Mouse (Mus musculus) liver, embryonic 15.5 days (tissue): Measurements from ENCODE around the gene Dgkh. TPM values are rescaled to one million over a fixed set of nuclear protein-coding genes. Genes with fewer than 3 reads are reported as not detected.
"Not testable (repeated sequence)": the region's sequence is repeated elsewhere in the genome, so short reads cannot be mapped to it uniquely, and the experiment has no call there.

ENCODE experiments used
- ATAC-seq: fragments of 200-750 bp; cut with Nextera tagmentation; 2 replicates; pipeline ENCODE4 v1.8.0; 2017; ENCODE audit warnings: moderate number of reproducible peaks, mild to moderate bottlenecking, moderate library complexity; ENCODE audit not compliant: insufficient read depth
- H3K27ac ChIP-seq: fragments of 300-500 bp; sonication (generic); replicated peaks from 2 replicates; pipeline ENCODE4 v1.5.1; 2015; ENCODE audit warnings: mild to moderate bottlenecking, inconsistent platforms
- H3K27me3 ChIP-seq: fragments of 300-500 bp; sonication (generic); 2 replicates; pipeline ENCODE4 v1.6.1; 2015; ENCODE audit warnings: mild to moderate bottlenecking, inconsistent platforms
- H3K36me3 ChIP-seq: fragments of 300-500 bp; sonication (generic); replicated peaks from 2 replicates; pipeline ENCODE4 v1.6.1; 2015; ENCODE audit warnings: moderate library complexity, mild to moderate bottlenecking, inconsistent platforms
- H3K4me1 ChIP-seq: fragments of 300-500 bp; sonication (generic); replicated peaks from 2 replicates; pipeline ENCODE4 v1.6.1; 2015; ENCODE audit warnings: inconsistent platforms
- H3K4me2 ChIP-seq: fragments of 300-500 bp; sonication (generic); 2 replicates; pipeline ENCODE4 v1.6.1; 2015; ENCODE audit warnings: moderate library complexity, mild to moderate bottlenecking, inconsistent platforms
- H3K4me3 ChIP-seq: fragments of 300-500 bp; sonication (generic); replicated peaks from 2 replicates; pipeline ENCODE4 v1.5.1; 2015; ENCODE audit warnings: mild to moderate bottlenecking, inconsistent platforms
- H3K9ac ChIP-seq: fragments of 300-500 bp; sonication (generic); 2 replicates; pipeline ENCODE4 v1.6.1; 2015; ENCODE audit warnings: moderate library complexity, mild to moderate bottlenecking, inconsistent platforms
- H3K9me3 ChIP-seq: fragments of 300-500 bp; sonication (generic); replicated peaks from 2 replicates; pipeline ENCODE4 v1.6.1; 2016; ENCODE audit warnings: inconsistent platforms
- WGBS: fragments of 180-500 bp; shearing (Covaris S2); methylation state at CpG from one replicate; pipeline ENCODE4 v1.1.7; 2015; ENCODE audit warnings: mixed read lengths; ENCODE audit not compliant: insufficient replicate concordance; 5-methylcytosine and 5-hydroxymethylcytosine counted together
- polyA plus RNA-seq: library from polyadenylated mRNA; unstranded; fragments of >200 nt; fragmentation: Nextera tagmentation; extraction: Ambion mirVana; gene quantifications from 2 replicates; pipeline ENCODE4 v1.2.1, GENCODE M21; 2015

Dgkh gene
- polyA plus RNA-seq, 1 experiment from 2014 or later = 0.25 TPM

DNA sequence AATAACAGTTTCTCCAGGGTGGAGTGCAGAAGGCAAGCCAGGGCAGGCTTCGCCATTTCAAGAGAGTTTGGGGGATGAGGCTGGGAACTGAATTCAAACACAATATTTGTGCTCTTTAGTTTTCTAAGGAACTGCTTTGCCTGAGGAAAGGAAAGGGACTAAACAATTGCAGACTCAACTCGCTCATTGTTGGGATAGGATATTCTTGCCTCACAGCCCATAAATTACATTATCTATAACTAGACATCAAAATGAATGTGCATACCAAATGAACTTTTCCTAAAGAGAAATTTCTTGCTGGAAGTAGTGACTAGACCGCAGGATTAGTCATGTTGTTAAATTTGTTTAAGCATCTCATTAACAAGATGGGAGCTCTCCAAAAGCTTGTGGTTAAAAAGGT is 14.9 kb upstream of the Dgkh start:
- Histone ChIP-seq H3K9ac (no peak overlapping the region), H3K4me2 (no peak overlapping the region), H3K27ac (no peak overlapping the region), H3K9me3 (no peaks in the 10 kb centered on the region), H3K4me3 (no peak overlapping the region), H3K36me3 (no peaks in the 10 kb centered on the region), H3K27me3 (no peaks in the 10 kb centered on the region), H3K4me1 (no peaks in the 10 kb centered on the region)
- WGBS = 67% methylated on average over 3 of the region's 3 CpGs
- no peak for ATAC-seq

DNA sequence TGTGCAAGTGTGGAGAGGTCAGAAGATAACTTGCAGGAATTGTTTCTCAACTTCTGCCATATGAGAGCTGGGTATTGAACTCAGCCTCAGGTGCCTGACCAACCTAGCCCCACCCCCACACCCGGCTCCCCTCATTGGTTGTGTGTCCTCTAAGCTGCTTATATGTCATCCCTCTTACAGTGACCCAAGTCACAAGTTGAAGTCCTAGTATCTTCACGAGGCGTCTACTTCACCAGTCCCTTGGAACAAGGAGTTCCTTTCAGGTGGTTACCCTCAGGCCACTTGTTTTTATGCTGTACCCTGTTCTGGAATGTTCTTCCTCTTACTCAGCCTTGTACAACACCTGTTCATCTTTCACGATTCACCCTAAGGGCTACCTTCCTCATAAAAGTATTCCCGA is 2.0 kb upstream of the Dgkh start:
- no peak for ATAC-seq
- Histone ChIP-seq H3K4me3 (no peak overlapping the region), H3K36me3 (no peaks in the 10 kb centered on the region), H3K27ac (no peak overlapping the region), H3K9me3 (no peaks in the 10 kb centered on the region), H3K27me3 (peaks cover 61% of the 10 kb centered on the region), H3K4me2 (no peak overlapping the region), H3K4me1 (peaks cover 18% of the 10 kb centered on the region), H3K9ac (no peak overlapping the region)
- 49% methylated on average over 5 of the region's 5 CpGs for WGBS

DNA sequence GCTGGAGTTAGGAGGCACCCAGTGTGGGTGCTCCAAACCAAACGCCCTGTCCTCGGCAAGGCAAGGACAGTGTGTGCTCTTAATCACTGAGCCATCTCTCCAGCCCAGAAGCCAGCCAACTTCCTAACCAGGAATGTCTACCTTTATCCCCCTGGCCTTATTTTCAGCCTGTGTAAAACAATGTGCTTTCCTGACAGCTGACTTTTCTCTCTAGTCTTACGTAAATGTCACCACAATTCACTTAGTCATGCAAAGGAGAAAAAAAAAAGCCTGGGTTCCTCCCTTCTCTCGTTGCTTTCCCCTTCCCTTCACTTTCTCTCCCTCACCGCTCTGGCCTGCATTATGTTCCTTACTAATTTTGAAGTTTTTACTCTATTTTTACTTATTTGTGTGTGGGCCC is 1.6 kb upstream of the Dgkh start:
- H3K9ac ChIP-seq, H3K4me3 ChIP-seq, H3K36me3 ChIP-seq, H3K27ac ChIP-seq, ATAC-seq, H3K9me3 ChIP-seq, H3K4me2 ChIP-seq: not testable (repeated sequence)
- WGBS = 30% methylated on average over 5 of the region's 5 CpGs
- Histone ChIP-seq H3K27me3 (peaks cover 65% of the 10 kb centered on the region), H3K4me1 (peaks cover 18% of the 10 kb centered on the region)

DNA sequence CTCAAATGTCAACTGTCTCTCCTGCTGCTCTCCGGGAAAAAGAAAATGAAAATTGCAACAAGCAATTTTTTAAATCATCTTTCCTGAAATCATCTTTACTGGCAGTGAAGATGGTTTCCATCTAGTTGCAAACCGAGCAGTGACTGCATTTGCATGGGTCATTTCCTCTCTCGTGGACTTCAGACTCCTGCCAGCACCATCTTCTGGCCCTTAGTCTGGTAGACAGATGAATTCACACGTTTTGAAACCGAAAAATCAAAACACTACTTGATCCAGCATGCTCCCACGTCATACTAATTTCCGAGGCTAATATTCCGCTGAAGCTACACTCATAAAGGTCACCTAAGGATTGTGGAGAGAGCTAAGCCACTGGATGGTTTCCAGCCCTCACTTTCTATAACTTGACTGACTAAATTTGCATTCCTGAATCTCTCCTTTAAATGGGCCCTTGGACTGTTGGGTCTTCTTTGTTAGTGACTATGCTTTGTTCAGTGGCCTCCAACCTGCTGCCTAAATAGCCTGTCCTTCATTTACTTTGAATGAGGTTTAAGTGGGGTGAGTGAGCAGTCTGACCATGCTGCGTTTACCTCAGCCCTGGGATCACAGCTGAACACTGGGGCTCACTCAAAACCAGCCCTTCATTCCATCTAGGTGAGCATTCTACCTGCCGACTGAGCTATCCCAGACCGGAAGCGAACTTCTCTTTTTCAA is 945 bp upstream of the Dgkh start:
- H3K4me2 ChIP-seq = peak overlapping the region; percentile 76
- no peaks in the 10 kb centered on the region for H3K9me3 ChIP-seq
- H3K36me3 ChIP-seq = no peaks in the 10 kb centered on the region
- 28% methylated on average over 12 of the region's 12 CpGs for WGBS
- peaks cover 18% of the 10 kb centered on the region for H3K4me1 ChIP-seq
- no peak overlapping the region for H3K27ac ChIP-seq
- H3K4me3 ChIP-seq = peak overlapping the region; percentile 62
- no peak overlapping the region for H3K9ac ChIP-seq
- ATAC-seq = no peak
- H3K27me3 ChIP-seq = peaks cover 71% of the 10 kb centered on the region

DNA sequence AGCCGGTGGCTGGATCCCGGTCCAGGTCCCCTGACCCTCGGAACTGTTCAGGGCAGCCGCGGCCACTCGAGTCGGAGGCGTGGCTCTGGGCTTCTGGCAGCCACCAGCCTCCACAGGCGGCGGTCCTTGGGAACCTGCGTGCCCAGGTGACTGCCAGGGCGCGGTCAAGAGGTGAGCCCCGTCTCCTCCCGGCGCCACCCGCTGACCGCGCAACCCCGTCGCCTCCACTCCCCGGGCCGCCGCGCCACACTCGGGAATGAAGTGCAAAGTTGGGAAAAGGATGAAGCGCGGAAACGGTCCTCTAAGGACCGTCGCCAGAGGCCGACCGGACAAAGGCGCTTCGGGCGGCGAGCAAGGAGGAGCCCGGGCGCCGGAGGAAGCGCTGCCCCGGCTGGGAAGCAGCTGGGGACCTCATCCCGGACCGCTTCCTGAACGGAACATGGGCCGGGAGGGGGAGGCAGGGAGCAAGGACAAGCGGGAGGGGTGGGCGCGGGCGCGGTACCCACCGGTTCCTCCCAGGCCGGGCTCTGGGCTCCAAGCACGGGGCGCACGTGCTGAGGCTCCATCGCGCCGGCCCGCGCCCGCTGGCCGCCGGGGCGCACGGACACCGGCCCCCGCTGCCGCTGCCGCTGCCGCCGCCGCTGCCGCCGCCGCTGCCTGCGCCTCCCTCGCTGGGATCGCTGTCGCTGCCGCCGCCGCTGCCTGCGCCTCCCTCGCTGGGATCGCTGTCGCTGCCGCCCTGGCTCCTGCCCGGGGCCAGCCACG is 542 bp downstream of the Dgkh start:
- ATAC-seq = peak; percentile 42; the same call in 1 of the 2 replicates
- H3K27me3 ChIP-seq = peaks cover 74% of the 10 kb centered on the region
- under 1% methylated on average over 82 of the region's 90 CpGs for WGBS
- H3K36me3 ChIP-seq = no peaks in the 10 kb centered on the region
- peak overlapping the region; percentile 62 for H3K4me3 ChIP-seq
- H3K27ac ChIP-seq = no peak overlapping the region
- H3K4me2 ChIP-seq = peak overlapping the region; percentile 76
- H3K4me1 ChIP-seq = peaks cover 18% of the 10 kb centered on the region
- no peaks in the 10 kb centered on the region for H3K9me3 ChIP-seq
- peak overlapping the region; percentile 35; the same call in 1 of the 2 replicates for H3K9ac ChIP-seq

DNA sequence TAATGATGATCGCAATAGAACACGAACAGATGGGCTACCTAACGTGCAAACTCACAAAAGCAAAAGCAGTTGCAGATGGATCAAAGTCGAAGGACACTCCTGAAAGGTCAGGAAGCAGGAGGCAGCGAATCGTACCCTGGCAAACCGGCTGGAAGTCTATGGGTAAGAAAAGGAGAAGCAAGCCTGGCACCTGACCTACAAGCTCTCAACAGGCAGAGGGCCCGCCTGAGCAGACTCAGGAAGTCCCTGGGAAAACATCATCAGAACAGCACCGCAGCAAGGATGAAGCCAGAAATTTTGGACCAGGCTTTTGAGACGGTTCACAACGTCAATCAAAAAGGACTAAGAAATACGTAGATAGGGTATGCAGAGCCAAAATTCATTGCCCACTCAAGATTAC is 1.3 kb downstream of the Dgkh start:
- no peak for ATAC-seq
- Histone ChIP-seq H3K36me3 (no peaks in the 10 kb centered on the region), H3K4me3 (peak overlapping the region; percentile 62)

DNA sequence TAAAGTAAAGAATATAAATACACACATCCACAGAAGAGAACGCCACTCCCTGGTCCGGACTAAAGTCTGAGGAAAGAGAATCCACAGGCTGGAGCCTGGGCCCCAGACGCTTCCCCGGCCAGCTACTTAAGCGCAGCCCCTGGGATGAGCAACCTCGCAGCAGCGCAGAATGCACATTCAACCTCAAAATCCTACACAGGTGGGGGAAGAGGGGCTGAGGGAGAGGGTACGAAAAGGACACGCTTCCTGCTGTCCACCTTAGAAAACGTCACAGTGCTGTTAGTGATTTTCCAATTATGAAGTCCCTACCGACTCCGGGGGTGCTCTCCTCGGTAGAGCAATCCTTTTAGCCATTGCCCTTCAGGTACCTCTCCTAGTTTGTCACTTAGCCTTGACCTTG is 6.6 kb downstream of the Dgkh start:
- H3K27ac ChIP-seq = no peak overlapping the region
- peak overlapping the region; percentile 60 for H3K4me3 ChIP-seq
- no peaks in the 10 kb centered on the region for H3K36me3 ChIP-seq
- peaks cover 17% of the 10 kb centered on the region for H3K4me1 ChIP-seq
- 42% methylated on average over 13 of the region's 13 CpGs for WGBS
- no peaks in the 10 kb centered on the region for H3K9me3 ChIP-seq
- H3K9ac ChIP-seq = no peak overlapping the region
- ATAC-seq = no peak
- H3K27me3 ChIP-seq = peaks cover 50% of the 10 kb centered on the region
- H3K4me2 ChIP-seq = peak overlapping the region; percentile 84

More for the DNA sequence above, 1.3 kb downstream of the Dgkh start:
- Histone ChIP-seq H3K4me2 (peak overlapping the region; percentile 76), H3K27ac (no peak overlapping the region), H3K4me1 (peaks cover 18% of the 10 kb centered on the region), H3K9ac (no peak overlapping the region), H3K27me3 (peaks cover 80% of the 10 kb centered on the region), H3K9me3 (no peaks in the 10 kb centered on the region)
- 13% methylated on average over 12 of the region's 12 CpGs for WGBS

DNA sequence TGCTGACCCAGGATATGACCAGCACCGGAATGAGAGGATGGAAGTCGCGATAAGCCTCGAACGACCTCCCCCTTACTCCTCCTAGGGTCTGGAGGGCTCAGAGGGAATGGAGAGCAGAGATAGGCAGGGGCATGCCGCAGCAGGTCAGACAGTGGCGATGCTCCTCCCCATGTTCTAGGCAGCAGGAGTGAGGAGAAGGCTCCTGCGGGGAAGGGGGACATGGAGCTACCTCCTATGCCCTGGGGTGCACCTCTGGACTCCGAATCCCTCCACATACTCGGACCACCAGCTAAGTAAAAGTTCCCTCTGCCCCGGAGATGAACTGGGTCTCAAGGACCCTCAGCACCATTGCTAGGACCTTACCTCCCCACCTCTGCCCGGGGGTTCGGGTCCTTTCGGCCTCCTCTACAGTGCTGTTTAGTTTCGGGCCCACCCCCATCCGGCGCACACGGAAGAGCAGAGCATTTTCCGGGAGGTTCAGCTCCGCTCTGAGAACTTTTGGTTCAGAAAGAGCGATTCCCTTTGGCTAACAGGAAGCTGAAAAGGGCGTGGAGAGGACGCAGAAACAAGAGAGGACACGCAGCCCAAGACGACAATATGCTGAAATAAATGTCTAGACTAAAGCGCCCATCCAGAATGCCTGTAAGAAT is 7.1 kb downstream of the Dgkh start:
- Histone ChIP-seq H3K9ac (peak overlapping the region; percentile 37; the same call in 1 of the 2 replicates), H3K36me3 (no peaks in the 10 kb centered on the region), H3K4me3 (peak overlapping the region; percentile 60), H3K27ac (no peak overlapping the region), H3K9me3 (no peaks in the 10 kb centered on the region), H3K27me3 (peaks cover 44% of the 10 kb centered on the region), H3K4me2 (peak overlapping the region; percentile 84), H3K4me1 (peaks cover 17% of the 10 kb centered on the region)
- no peak; the same call in 1 of the 2 replicates for ATAC-seq
- WGBS = 5% methylated on average over 26 of the region's 26 CpGs

DNA sequence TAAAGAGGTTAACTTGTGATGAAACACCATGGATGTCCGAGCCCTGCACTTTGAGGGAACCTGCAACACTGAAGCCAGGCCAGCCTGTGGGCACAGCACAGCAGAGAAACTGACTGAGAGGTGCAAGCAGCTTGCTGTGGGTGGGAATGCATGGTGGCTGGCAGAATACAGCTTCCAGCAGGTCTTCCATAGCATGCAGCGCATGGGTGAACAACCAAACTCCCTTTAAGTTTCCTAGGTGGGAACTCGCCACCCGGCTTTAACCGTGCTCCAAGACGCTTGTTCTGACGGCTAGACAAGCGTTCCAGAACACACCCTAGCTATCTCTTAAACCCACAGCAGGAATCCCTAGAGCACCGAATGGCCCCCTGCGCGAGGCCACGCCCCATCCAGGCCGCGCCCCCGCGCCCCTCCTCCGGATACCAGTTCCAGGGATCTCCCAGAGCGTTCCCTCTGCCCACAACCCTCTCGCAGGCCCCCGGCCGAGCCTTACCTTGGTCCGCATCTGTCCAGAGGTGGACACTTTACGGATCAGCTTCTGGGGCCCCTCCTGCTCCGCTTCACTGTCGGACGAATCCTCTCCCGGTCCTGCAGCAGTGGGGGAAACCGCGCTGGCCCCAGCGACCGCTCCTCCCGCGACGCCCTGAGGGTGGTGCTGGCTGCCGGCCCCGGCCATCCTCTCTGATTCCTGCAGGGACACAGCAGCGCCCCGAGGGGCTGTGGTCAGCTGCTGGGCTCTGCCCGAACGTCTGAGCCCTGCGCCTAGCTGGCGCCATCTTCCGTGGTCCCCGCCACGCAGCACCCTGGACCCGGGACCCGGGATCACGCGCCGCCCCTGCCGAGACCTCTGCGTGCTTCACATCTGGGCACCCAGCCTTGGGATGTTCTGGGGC is 7.9 kb downstream of the Dgkh start:
- Histone ChIP-seq H3K9me3 (no peaks in the 10 kb centered on the region), H3K4me2 (peak overlapping the region; percentile 84), H3K9ac (peak overlapping the region; percentile 37; the same call in 1 of the 2 replicates), H3K36me3 (no peaks in the 10 kb centered on the region), H3K4me3 (peak overlapping the region; percentile 60), H3K4me1 (peaks cover 17% of the 10 kb centered on the region), H3K27ac (no peak overlapping the region), H3K27me3 (peaks cover 36% of the 10 kb centered on the region)
- WGBS = under 1% methylated on average over 52 of the region's 52 CpGs
- peak; percentile 74 for ATAC-seq

DNA sequence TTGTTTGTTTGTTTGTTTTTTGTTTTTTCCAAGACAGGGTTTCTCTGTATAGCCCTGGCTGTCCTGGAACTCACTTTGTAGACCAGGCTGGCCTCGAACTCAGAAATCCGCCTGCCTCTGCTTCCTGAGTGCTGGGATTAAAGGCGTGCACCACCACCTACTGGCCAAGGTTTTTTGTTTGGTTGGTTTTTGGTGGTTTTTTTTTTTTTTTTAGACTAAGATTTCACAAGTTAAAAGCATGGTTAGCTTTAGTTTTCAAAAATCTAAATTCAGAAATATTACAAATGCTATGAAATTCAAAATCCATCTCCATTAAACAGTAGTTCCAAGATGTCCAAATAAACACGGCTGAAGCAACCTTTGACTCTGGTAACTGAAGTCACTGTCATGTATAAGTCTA is 8.9 kb downstream of the Dgkh start:
- H3K9me3 ChIP-seq, H3K36me3 ChIP-seq, H3K4me3 ChIP-seq, H3K27ac ChIP-seq, H3K9ac ChIP-seq, ATAC-seq: not testable (repeated sequence)
- 0 out of 2 replicates have a peak overlapping the region, but pooled peaks have one; percentile 84 for H3K4me2 ChIP-seq
- peaks cover 27% of the 10 kb centered on the region for H3K27me3 ChIP-seq
- 69% methylated on average over 4 of the region's 4 CpGs for WGBS
- H3K4me1 ChIP-seq = peaks cover 17% of the 10 kb centered on the region
